Mouse (Mus musculus) layer of hippocampus, postnatal 10 days (tissue): ENCODE measurements at regions not wholly inside any gene's neighbourhood (a gene's known extent, or its start where the extent isn't known, plus 50 kb on each side); places are given as distances from the start of the nearest gene placed in this dataset.
A peak's percentile ranks its signal among the peaks of the same experiment; 100 is the strongest.

Source experiments
- DNase-seq, 2 experiments: peaks; one replicate each; pipeline ENCODE4 v3.0.0; 2021; ENCODE audit warnings: low spot score in 2 of 2

DNA sequence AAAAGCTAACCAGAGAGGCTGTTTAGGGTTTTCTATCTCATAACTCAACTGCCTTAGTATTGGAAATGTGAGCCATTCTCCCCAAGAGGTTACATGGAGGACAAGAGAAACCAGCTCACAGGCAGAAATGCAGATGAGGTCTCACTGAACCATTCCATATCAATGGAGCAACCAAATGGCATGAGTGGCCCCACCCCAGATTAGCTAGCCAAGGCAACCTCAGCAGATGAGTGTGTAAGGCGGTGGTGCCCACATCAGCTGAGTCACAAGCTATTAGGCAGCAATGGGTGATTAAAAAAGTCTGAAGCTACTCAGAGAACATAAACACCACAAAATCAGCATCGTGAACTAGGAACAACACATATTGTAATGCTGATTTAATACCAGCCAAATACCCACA lies 133.2 kb downstream of the Lpin1 start:
- DNase-seq: no peak

DNA sequence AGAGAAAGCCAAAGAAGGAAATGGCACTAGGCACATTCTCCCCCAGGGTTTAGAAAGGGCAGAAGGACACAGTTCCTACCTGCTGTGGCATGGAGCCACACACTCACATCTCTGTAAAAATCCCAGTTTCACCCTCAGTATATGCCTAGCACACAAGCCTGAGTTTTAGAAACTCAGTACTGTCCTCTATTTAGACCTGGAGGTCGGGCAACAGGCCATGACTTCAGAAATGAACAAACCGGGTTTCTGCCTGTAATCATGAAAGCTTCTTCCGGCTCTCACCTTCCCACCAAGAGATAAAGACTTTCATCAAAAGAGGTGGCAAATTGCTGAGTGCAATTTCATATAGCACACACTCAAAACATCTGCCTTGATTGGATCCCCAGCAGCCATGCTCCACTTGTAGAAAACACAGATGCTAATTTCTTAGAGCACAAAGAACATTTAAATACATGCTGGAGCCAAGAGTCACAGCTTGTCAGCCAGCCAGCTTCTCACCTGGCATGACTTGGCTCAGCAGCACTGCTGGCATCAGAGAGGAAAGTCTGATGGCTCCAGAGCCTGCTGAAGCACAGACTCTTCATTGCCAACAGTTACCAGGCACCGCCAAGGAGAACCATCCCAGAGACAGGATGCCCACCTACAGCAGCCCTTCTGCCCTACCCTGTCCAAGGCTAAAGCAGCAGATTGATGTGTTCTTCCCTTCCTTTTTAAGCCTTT lies 136.2 kb downstream of the Lpin1 start:
- DNase-seq: no peak

DNA sequence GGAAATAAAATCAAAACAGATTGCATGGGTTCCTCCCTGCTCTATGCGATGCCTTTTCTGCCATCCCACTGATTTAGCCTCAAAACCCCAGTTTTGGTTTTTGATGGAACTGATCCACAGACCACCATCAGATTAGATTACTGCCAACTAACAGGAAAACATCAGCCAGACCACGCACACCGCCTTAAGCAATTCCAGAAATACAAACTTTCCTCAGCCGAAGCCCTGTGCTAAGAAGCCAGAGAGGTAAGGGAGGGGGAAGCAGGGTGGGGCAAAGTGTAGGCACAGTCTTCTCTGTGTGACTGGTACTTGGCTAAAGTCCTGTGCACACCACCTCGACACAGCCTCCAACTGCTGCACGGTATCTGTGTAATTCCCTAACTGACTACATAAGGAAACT lies 153.3 kb downstream of the Lpin1 start:
- no peak for DNase-seq

DNA sequence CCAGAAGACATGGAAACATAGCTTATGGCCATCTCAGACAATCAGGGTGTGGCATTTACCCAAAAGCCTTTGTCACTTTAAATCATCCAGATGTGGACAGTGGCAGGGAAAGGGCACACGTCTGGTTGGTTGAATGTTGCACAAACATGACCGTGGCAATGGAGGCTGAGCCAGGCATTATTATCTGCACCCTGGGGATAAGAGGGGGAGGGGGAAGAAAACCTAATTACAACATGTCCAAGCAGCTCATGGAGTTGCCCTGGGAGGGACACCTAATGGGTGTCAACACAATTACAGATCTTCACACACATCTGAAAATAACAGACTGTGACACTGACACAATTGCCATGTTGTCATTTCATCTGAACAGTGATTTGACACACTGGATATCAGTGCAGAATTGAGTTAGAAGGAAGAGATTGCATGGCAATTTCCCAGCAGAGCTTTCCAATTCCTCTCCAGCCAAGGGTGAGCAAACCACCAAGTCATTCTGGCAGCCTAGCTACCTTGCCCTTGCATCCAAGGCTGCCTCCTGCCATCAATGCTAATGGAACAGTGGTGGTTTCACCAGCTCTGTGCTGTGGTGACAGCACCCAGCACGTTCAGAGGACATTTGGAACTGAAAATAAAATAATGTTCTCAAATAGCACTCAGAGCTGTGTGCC lies 159.9 kb downstream of the Lpin1 start:
- peak in 1 of 2 experiments; percentile 22 for DNase-seq

DNA sequence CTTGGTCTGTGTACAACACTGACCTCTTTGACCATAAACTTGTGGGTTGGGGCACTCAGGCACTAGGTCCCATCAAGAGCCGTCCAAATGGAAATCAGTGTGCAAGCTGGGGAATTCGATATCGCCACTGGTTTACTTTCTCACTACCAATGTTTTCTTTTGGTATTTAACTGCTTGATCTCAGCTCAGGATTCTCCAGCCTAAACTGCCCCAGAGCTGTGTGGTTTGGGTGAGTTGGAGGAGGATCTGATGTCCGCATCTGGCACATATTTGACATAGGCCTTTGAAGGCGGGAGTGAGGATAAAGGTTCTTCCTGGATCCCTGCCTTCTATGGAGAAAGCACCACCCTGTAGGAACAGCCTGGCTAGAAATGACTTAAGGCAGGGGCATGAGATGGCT lies 172.0 kb downstream of the Lpin1 start:
- no peak for DNase-seq

DNA sequence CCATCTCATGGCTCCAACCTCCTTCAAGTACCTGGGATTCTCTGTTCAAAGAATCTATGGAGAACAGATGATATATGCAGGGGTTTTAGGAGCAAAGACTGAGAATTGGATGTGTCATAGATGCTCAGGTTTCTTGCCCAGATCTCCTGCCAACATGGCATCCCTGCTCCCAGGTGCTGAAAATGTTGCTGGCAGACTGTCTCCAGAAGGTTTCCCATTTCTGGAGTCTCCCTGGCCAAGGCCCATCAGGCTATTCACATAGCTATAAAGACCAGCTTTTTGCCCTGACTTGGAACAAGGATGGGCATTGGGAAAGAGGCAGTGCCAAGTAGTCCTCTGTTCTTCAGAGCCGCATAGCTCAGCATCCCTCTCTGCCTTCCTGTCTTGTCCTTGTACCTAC lies 173.8 kb downstream of the Lpin1 start:
- DNase-seq: no peak

DNA sequence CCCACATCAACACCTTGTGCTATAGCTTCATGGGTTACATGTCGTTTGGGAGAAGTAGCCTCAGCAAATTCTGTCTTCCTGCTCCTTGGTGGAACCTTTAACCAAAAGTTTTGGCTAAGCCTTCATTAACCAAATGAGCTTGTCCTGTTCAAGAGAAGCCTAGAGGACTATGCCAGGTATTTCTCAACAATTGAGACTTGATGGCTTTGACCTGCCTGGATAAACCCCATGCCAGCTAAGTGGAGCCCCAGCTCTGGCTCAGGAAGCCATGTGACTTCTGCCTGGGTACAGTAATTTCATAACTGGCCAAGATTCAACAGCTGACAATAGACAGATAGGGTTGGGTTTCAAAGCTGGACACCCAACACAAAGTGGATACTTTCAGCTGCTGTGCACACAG lies 174.5 kb downstream of the Lpin1 start:
- DNase-seq: no peak

DNA sequence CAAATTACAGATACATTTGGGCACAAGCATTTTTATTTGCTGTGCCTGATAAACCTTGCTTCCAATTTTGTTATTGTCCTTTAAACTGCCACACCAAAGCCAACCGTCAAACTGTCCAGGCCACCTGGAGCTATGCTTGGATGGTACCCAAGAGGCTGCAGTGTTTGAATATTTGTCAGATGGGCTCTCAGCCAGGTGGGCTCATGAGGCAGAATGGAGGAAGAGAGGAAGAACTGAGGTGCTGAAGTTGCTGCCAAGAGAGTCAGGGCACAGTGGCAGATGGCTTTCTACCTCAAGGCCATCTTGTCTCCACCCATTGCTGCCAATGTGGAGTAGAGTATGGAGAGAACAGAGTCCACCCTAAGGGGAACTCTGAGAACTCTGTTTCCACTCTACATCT lies 176.0 kb downstream of the Lpin1 start:
- DNase-seq: peak in 1 of 2 experiments; percentile 28

DNA sequence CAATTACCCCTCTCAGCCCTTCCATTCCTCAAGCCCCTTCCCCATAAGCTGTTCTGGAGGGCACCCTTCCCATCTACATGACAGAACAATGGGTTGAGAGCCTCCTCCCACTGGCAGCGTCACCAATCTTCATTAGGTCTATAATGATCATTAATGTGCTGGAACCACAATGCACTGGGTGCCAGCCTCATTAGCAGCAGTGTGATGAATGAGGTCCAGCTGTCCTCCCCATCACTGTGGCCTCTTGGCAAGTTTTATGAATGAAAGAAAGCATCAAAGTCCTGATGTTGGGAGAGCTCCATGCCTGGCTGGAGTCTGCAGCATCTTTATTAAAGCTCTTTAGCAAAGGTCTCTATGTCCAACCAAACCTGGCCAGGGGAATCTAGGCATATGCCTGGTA lies 176.5 kb downstream of the Lpin1 start:
- DNase-seq: peak; percentile 21 to 41

DNA sequence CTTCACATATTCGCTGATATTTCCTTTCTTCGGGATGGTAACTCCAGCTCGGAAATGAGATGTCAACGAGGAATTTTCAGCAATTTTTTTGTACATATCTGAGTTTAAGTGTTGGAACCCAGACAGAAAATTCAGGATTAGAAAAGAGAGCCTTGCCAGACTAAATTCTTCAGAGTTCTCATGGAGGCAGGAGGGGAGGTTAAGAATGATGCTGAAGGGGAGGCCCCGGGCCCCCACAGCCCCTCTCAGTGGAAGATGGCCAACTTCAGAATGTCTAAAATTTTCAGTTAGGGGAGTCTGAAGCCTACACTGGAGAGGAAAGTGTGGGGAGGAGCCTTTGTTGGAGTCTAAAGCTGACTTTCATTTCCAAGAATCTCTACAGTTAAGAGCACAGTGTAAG lies 184.8 kb downstream of the Lpin1 start:
- DNase-seq: no peak

DNA sequence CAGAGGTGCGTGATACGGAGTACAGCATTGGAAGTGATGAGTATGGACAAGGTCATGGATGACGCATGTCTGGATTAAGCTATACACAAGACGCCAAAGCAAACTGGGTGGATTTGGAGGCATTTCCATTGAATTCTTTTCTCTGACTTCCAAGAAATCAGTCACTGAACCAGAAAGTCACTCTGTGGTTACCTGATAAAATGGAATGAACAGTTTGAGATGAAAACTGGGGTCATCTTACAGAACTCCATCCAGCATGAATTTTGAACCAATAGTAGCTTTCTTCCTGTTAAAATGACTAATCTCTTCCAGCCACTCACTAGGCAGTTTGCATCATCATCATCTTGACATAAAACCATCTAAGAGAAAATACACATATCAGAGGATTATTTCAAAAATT lies 186.2 kb downstream of the Lpin1 start:
- DNase-seq: no peak

DNA sequence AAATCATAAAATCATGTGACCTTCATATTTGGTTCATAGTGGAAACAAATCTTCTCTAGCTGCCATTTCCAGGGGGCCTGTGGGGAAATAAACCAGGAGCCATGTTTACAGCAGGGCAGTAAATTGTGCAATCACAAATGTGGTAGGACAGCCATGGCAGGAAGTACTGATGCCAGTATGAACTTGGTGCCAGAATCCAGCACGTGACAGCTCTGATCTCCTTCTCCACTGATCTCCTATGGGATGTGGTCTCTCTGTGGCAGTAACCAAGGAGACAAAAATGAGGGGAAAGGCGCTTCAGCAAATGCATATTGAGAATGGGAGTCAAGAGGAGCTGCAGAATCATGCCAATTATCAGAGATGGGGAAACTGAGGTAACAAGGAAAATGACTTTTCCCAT lies 215.0 kb downstream of the Lpin1 start:
- no peak for DNase-seq

DNA sequence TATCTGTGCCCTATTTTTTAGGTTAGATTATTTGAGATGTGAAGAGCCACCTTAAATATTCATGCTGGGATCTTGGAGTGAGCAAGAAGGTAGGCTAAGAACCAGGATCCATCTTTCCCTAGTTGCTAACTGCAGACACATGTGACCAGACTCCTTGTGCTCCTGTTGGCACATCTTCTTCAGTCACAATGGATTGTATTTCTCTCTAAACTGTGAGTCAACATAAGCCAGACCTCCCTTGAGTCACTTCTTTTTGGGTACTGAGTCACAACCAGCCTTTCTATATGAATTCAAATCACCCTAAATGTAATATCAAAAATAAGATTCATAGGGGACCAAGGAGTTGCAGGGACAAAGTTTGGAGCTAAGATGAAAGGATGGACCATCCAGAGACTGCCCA lies 217.9 kb downstream of the Lpin1 start:
- no peak for DNase-seq

DNA sequence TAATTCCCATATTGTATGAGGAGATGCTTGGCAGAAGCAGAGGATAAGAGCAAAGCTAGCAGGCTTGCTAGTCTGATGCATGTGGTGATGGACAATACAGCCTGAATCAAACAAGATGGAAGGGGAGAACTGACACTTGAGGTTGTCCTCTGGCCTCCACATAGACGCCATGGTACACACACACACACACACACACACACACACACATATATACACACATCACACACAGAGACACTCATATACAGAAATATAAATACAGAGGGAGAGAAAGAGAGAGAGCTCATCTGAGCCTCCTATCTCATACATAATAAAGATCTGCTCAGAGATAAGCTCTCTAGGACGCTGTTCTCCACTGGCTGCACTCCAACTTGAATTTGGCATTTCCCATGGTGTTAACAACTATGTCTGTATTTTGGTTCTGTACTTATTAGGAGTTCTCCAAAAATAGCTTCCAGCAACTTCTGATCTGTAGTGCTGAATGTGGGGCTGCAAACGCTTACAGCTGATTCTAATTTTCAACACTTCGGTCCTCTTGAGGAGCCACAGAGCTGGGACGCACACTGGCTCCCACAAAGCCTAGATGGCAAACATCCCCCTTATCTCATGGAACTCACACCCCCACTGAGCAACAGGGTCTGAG lies 219.0 kb downstream of the Lpin1 start:
- DNase-seq: peak; percentile 44 to 67

DNA sequence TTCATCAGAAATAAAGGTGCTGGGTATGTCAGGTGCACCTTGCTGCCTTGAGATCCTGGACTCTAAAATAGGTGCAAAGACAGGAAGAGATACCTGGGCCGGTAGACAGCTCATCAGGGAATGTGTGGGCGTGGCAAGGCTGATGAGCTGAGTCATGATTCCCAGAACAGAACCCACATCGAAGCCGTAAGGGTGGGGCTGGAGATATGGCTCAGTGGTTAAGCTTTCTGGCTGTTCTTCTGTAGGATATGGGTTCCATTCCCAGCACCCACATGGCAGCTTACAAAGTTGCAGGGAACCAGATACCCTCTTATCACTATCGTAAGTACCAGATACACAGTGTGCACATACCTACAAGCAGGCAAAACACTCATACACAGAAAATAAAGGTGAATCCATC lies 219.6 kb downstream of the Lpin1 start:
- DNase-seq: no peak

DNA sequence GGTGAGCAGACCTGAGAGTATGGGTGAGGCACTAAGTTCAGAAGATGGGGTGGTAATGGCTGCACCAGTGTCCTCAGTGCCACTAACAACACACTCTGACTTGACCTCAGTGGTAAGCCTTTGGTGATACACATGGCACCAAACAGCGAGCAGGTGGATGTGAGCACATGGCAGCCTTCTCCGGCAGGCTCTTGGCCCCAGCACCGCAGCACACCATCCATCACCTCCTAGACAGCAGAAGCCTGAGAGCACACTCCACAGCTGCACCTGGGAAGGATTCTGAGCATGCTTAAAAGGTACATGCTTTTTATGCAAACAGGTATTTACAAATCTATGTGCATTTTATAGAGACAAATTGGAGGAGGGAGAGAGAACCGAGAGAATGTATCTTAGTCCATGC lies 223.7 kb downstream of the Lpin1 start:
- DNase-seq: no peak

DNA sequence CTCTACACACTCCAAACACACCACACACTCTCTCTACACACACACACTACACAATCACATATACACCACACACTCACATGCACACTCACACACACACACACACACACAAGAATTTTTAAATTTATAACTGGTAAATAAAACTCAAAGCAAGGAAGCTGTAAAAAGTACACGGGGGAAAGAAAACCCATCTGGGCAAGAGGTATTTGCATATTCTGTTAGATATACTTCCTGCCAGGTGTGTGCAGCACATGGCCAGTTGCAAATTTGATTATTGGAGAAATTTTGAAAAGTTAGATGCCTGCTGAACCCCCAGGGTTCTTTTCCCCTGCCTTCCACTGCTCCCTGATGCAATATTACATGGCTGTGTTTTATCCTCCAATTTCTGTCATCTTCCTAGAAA lies 226.4 kb downstream of the Lpin1 start:
- DNase-seq: no peak

DNA sequence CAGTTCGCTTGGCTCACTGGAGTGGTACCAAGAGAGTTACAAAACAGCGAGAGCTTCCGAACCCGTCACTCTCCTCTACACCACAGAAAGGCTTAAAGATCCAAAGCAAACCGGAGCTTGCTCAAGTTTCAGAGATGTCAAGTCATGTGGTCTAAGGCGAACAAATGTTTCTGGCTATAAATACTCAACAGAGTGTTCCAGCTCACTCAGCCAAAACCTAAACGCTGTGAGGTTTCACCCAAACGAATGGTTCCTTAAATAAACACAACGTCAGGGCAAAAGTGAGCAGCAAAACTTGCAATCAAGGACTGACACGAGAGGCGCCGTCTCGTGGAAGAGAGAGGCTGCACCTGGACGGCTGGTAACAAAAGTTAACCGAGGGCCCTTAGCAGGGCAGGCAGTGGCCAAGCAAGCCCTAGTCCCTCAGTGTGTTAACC lies 227.2 kb downstream of the Lpin1 start:
- DNase-seq: no peak

DNA sequence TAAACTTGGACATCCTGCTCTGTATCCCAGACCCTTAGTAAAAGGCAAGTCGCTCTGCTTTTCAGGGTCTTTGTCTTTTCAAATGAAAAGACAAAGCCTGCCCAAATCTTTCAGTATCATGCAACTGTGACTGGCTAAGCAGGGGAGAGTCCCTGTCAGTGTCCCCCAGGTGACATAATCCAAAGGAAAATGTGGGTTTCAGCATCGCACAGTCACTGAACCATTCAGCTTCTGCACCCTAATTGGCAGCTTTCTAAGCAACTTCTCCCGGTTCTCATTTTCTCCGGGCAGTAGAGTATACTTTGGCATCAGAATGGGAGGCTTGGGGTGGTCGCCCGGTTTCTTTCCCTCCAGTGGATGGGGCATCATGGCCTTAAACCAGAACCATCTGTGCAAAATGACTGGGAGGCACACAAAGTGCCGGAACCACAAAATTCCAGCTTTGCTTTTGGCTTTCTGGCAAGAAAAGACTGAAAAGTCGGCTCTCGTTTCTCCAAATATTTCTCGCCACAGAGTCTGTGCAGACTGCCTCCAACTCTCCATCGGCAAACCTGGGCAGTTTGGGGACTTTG lies 228.3 kb downstream of the Lpin1 start:
- no peak for DNase-seq

DNA sequence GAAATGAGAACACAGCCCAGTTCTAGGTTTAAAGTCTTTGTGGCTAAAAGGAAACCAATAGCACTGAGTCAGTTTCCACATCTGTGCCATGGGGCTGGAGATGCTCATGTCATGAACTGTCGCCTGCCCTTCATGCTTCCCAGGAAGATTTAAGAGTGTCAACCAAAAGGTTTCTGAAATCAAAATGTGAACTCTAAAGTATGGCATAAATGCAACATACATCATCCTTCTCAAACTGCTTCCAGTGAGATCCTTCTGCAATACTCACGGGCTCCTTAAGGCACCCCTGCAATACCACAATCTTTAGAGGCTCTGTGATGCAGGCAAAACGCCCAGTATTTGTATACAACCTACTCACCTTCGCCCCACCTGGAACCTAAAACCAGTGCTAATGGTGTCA lies 229.7 kb downstream of the Lpin1 start:
- DNase-seq: no peak

DNA sequence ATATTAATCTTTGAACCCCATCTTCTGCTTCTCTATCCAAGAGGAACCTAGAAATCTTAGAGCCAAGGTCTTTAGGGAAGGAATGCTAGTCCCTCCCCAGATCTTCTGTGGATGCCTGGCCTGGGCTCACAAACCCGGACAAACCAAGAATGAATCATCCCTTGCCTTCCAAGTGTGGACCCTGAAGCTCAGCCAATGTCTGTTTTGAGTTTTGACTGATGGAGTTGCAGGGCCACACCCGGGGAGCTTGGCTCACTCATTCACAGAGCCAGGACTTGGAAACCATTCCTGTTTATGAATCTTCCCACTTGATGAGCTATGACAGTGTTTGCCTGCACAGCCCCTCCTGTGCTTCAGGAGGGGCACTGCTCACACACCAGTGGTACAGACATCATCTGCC lies 230.4 kb downstream of the Lpin1 start:
- no peak for DNase-seq

DNA sequence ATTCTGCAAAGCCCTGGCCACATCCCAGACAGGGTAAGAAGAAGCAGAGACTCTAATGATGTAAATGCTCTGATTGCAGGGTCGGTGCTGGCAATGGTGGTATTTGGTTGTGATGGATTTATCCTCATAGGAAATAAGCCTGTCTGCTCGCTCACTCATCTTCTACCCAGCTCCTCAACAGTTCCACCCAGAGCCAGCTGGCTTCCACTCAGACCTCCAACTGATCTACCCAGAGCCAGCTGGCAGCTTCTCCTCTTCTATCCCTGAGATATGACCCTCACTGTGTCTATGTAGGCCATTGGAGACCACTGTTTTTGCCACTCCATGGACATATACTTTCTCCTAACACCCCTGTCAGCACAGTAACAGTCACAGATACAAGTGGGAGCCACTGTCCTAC lies 231.4 kb downstream of the Lpin1 start:
- peak in 1 of 2 experiments; percentile 19 for DNase-seq
